Mouse (Mus musculus): ENCODE results near the gene Hnrnpa1. TPM values are rescaled to one million over a fixed set of nuclear protein-coding genes. Genes with fewer than 3 reads are reported as not detected.
"Not testable (repeated sequence)": the region's sequence is repeated elsewhere in the genome, so short reads cannot be mapped to it uniquely, and the experiment has no call there.

The Hnrnpa1 gene
- total RNA-seq, 2 experiments from 2014 or later: 233 to 247 TPM

- H3K4me3 ChIP-seq: no peak overlapping the region
- TF ChIP-seq CTCF (IDR thresholded peaks at IDR 0.05): no peak
- intact Hi-C loops (cut with DNase I): no loop called here
- H3K27ac ChIP-seq: no peak overlapping the region
- DNase-seq (ENCODE audit: extremely low spot score in 1 of 2, low spot score in 2 of 2): no peak
Observed at GRCm38 (mm10) chr15:103242885-103243284, 2.7 kb downstream of the Hnrnpa1 start.

DNA sequence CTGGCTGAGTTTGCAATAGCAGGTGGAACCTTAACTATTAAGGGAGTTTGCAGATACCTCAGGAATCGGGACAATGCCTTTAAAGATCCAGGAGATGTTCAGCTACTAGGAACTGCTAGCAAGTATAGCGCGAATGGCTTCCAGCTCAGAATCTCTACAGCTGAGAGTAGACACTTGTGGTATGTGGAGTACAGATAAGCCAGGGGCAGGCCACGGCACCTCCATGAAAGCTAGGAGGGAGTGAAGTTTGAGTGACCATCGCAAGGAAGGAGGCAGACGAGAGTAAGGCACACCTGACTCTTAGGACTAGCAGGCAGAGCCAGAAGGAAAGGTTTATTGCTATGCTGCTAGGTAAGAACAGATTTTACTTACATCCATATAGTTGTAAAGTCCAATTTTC lies 5.4 kb downstream of the Hnrnpa1 start:
- intact Hi-C loops (cut with DNase I): no loop called here
- DNase-seq (ENCODE audit: extremely low spot score in 1 of 2, low spot score in 2 of 2): no peak

GRCm38 (mm10) chr15:103247078-103247781 lies 7.0 kb downstream of the Hnrnpa1 start:
- intact Hi-C loops (cut with DNase I): no loop called here

More for the DNA sequence above, 5.4 kb downstream of the Hnrnpa1 start:
- no peak for TF ChIP-seq CTCF (IDR thresholded peaks at IDR 0.05)
- Histone ChIP-seq H3K4me3 (no peak overlapping the region), H3K27ac (no peak overlapping the region)

GRCm38 (mm10) chr15:103247782-103248400 lies 7.7 kb downstream of the Hnrnpa1 start:
- no peak for DNase-seq (ENCODE audit: extremely low spot score in 1 of 2, low spot score in 2 of 2)
- intact Hi-C loops (cut with DNase I): loop anchor here (1.0 kb wide), 1 partner anchor 59 kb away; no protein-coding TSS in a partner anchor
- Histone ChIP-seq H3K4me3 (no peak overlapping the region), H3K27ac (no peak overlapping the region)
- TF ChIP-seq CTCF (IDR thresholded peaks at IDR 0.05): no peak

More at GRCm38 (mm10) chr15:103247078-103247781, 7.0 kb downstream of the Hnrnpa1 start:
- Histone ChIP-seq H3K27ac (no peak overlapping the region), H3K4me3 (no peak overlapping the region)
- no peak for TF ChIP-seq CTCF (IDR thresholded peaks at IDR 0.05)
- no peak for DNase-seq (ENCODE audit: extremely low spot score in 1 of 2, low spot score in 2 of 2)

DNA sequence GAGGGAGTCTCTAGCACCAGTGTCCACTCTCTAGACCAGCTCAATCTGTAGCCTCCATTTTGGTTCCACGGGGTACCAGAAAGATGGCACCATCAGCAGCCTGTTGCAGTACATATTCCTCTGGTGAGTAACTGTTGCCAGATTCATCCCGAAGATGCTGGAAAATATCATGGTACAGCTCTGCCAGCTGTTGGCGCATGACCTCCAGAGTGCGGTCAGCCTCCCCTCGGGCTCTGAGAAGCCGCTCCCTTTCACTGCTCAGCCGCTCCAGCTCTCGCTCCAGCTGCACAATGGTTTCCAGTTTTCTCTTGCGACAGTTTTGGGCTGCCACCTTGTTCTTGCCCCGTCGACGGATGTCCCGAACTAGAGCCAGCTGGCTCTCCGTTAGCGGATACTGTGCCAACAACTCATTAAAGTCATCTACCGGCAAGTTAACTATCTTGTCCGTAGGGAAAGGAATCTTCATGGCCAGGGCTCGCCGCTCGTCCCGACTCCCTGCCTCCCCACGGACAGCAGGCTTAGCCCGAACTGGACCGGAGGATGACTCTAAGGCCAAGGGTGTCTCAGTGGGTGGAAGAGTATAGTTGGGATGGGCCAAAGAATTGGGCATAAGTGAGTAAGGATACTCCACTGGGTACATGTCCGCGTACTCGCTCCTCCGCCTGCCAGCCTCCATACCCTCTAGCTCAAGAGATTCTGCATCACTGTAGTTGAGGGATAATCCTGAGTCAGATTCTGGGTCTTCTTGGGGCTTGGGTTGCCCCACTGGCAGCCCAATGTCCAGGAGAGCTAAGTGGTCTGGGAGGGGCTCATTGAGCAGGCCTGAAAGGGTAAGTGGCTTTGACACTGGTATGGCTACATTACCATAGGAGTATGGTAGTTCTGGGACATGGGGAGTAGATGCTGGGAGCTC lies 8.4 kb downstream of the Hnrnpa1 start:
- H3K27ac ChIP-seq: no peak overlapping the region
- TF ChIP-seq CTCF (IDR thresholded peaks at IDR 0.05): no peak
- H3K4me3 ChIP-seq: no peak overlapping the region
- intact Hi-C loops (cut with DNase I): loop anchor here (1.0 kb wide), 1 partner anchor 59 kb away; no protein-coding TSS in a partner anchor
- no peak for DNase-seq (ENCODE audit: extremely low spot score in 1 of 2, low spot score in 2 of 2)

- intact Hi-C loops (cut with DNase I); H3K27ac ChIP-seq; H3K4me3 ChIP-seq; DNase-seq (ENCODE audit: extremely low spot score in 1 of 2, low spot score in 2 of 2): not testable (repeated sequence)
Observed at GRCm38 (mm10) chr15:103249511-103249910, 9.3 kb downstream of the Hnrnpa1 start.

DNA sequence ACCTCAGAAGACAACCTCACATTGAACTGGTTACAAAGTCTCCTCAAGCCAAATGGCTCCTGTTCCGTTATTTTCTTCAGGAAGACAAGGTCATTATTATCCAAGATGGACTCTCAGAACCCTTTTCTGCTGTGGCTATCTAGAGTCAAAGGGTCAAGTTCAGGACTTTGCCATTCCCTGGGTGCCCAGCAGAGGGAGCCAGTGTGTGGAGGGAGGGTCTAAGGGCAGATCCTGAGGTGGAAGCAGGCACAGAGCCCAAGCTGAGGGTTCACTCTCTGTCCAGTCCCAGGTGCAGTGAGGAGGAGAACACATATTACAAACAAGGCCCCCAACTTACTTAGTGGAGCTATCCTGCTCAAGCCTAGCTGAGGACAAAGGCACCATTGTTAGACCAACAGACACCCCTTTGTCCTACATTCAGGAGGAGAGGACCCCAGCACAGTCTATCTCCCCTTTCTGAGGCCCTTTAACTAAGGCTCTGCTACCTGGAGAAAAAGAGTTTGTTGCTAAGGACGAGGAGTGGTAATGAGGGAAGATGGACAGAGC lies 10.0 kb downstream of the Hnrnpa1 start:
- peak in 1 of 2 experiments; percentile 48 for DNase-seq (ENCODE audit: extremely low spot score in 1 of 2, low spot score in 2 of 2)
- H3K27ac ChIP-seq: no peak overlapping the region
- intact Hi-C loops (cut with DNase I): no loop called here
- peak; percentile 83 for TF ChIP-seq CTCF (IDR thresholded peaks at IDR 0.05)
- no peak overlapping the region for H3K4me3 ChIP-seq

DNA sequence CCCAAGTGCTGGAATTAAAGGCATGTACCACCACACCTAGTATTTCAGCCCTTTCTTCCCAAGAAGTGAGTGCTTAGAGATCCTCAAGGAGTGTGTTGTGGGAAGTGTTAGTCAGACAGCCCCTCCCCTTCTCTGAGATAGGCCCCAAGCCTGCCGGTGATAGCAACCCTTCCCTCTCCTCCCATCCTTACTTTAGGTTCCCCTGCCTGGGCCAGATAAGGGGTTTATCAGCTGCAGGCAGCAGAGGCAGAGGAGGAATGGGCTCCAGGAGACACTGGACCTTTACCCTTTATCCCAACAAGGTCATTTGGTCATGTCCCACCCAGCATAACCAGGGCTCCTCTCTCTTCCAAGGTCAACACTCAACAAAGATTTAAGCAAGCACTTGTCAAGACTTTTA lies 11.4 kb downstream of the Hnrnpa1 start:
- intact Hi-C loops (cut with DNase I): no loop called here
- no peak for TF ChIP-seq CTCF (IDR thresholded peaks at IDR 0.05)
- DNase-seq (ENCODE audit: extremely low spot score in 1 of 2, low spot score in 2 of 2): no peak
- H3K4me3 ChIP-seq: no peak overlapping the region
- H3K27ac ChIP-seq: no peak overlapping the region

DNA sequence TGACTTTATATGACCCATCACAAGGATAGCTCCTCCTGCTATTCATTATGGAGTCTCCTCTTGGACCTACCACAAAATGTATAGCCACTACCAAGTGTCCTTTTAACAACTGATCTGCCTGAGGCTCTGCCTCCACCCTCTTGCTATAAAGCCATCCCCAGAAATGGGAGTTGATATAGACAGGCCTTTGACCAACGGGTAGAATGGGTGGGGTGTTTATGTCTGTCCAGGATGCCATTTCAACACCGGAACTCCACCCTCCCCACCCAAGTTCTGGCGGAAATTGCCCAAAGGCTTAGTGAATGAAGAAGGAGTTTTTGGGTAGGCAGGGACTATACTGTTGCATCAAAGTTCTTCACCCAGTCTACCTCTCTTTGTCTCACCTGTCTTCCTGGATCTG lies 12.4 kb downstream of the Hnrnpa1 start:
- no peak for TF ChIP-seq CTCF (IDR thresholded peaks at IDR 0.05)
- Histone ChIP-seq H3K4me3 (no peak overlapping the region), H3K27ac (no peak overlapping the region)
- no peak for DNase-seq (ENCODE audit: extremely low spot score in 1 of 2, low spot score in 2 of 2)
- intact Hi-C loops (cut with DNase I): no loop called here

GRCm38 (mm10) chr15:103253352-103253751 lies 13.1 kb downstream of the Hnrnpa1 start:
- DNase-seq (ENCODE audit: extremely low spot score in 1 of 2, low spot score in 2 of 2): no peak
- intact Hi-C loops (cut with DNase I): no loop called here
- no peak for TF ChIP-seq CTCF (IDR thresholded peaks at IDR 0.05)
- Histone ChIP-seq H3K27ac (no peak overlapping the region), H3K4me3 (no peak overlapping the region)

DNA sequence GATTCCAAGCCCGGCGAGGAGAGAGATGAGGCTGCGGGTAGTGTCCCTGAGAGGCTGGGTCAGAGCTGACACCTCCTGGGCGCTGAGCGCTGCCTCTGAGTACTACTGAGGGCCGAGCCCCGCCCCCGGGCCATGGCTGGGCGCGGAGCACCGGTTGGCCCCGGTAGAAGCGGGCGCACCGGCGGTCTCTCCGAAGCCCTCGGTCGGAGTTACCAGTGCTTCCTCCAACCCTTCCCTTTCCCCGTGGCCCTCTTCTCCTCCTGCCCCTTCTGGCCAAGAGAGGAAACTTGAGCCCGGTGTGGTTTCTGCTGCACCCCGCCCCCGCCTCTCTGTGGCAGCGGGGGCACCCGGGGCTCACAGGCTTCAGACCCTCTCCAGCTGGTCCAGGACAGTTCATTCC lies 14.9 kb downstream of the Hnrnpa1 start:
- H3K4me3 ChIP-seq: peak overlapping the region; percentile 29

More for the DNA sequence above, 14.9 kb downstream of the Hnrnpa1 start:
- peak; percentile 5; the same call in 1 of the 2 replicates for TF ChIP-seq CTCF (IDR thresholded peaks at IDR 0.05)
- intact Hi-C loops (cut with DNase I): no loop called here
- H3K27ac ChIP-seq: no peak overlapping the region
- DNase-seq (ENCODE audit: extremely low spot score in 1 of 2, low spot score in 2 of 2): no peak

Data from left cerebral cortex, adult 2 months (tissue).